Mouse (Mus musculus) limb, embryonic 14.5 days (tissue): ENCODE measurements around the gene Gm20388. TPM values are rescaled to one million over a fixed set of nuclear protein-coding genes. Genes with fewer than 3 reads are reported as not detected.
A peak's percentile ranks its signal among the peaks of the same experiment; 100 is the strongest.

Source experiments
- ATAC-seq: fragments of 200-750 bp; cut with Nextera tagmentation; 2 replicates; pipeline ENCODE4 v1.8.0; 2017; ENCODE audit warnings: low read depth, moderate number of reproducible peaks, moderate TSS enrichment; ENCODE audit not compliant: low FRiP score
- DNase-seq: peaks from one replicate; pipeline ENCODE4 v3.0.0-alpha.2; 2015; ENCODE audit warnings: low spot score
- H3K27ac ChIP-seq: fragments of 300-500 bp; sonication (generic); replicated peaks from 2 replicates; pipeline ENCODE4 v1.5.1; 2014; ENCODE audit warnings: low read depth, mild to moderate bottlenecking, low read length, moderate library complexity, mixed read lengths
- H3K27me3 ChIP-seq: fragments of 300-500 bp; sonication (generic); 2 replicates; pipeline ENCODE4 v1.6.1; 2014; ENCODE audit warnings: low read length, mixed read lengths; ENCODE audit not compliant: control insufficient read depth, insufficient read depth
- H3K36me3 ChIP-seq: fragments of 300-500 bp; sonication (generic); 2 replicates; pipeline ENCODE4 v1.6.1; 2014; ENCODE audit warnings: mild to moderate bottlenecking, low read length, moderate library complexity, mixed read lengths; ENCODE audit not compliant: control insufficient read depth, insufficient read depth
- H3K4me1 ChIP-seq: fragments of 300-500 bp; sonication (generic); 2 replicates; pipeline ENCODE4 v1.6.1; 2014; ENCODE audit warnings: antibody characterized with exemption, low read length, mixed read lengths; ENCODE audit not compliant: control insufficient read depth, insufficient read depth
- H3K4me2 ChIP-seq: fragments of 300-500 bp; sonication (generic); replicated peaks from 2 replicates; pipeline ENCODE4 v1.6.1; 2014; ENCODE audit warnings: low read depth, mild to moderate bottlenecking, low read length, moderate library complexity; ENCODE audit not compliant: severe bottlenecking
- H3K4me3 ChIP-seq: fragments of 300-500 bp; sonication (generic); replicated peaks from 2 replicates; pipeline ENCODE4 v1.5.1; 2014; ENCODE audit warnings: low read length
- H3K9ac ChIP-seq: fragments of 300-500 bp; sonication (generic); 2 replicates; pipeline ENCODE4 v1.6.1; 2014; ENCODE audit warnings: mild to moderate bottlenecking, low read depth, low read length, moderate library complexity; ENCODE audit not compliant: severe bottlenecking
- H3K9me3 ChIP-seq: fragments of 300-500 bp; sonication (generic); 2 replicates; pipeline ENCODE4 v1.6.1; 2016; ENCODE audit warnings: low read length; ENCODE audit not compliant: control insufficient read depth
- POLR2A ChIP-seq: fragments of 200-500 bp; IDR thresholded peaks from 2 replicates; pipeline ENCODE4 v1.8.0; 2012; ENCODE audit warnings: inconsistent platforms, mild to moderate bottlenecking, moderate library complexity, borderline replicate concordance; ENCODE audit not compliant: insufficient read depth, insufficient read length; ENCODE audit errors: extremely low read depth
- WGBS: fragments of 180-500 bp; shearing (Covaris S2); extraction: QIAGEN DNeasy Blood & Tissue Kit; methylation state at CpG from one replicate; pipeline ENCODE4 v1.1.7; 2014; 5-methylcytosine and 5-hydroxymethylcytosine counted together
- polyA plus RNA-seq, 2 experiments: library from polyadenylated mRNA; depleted of rRNA in 1 of 2; stranded (reverse) in 1 of 2; unstranded in 1 of 2; fragments of >200 nt; fragmentation: Nextera tagmentation in 1 of 2; extraction: Ambion mirVana in 1 of 2; gene quantifications; 2 replicates each; pipeline versions ENCODE4 v1.2.1 to v1.2.3; 2012 to 2014

Gm20388 gene
- polyA plus RNA-seq, 2 experiments, result 1.9 to 49.9 TPM

DNA sequence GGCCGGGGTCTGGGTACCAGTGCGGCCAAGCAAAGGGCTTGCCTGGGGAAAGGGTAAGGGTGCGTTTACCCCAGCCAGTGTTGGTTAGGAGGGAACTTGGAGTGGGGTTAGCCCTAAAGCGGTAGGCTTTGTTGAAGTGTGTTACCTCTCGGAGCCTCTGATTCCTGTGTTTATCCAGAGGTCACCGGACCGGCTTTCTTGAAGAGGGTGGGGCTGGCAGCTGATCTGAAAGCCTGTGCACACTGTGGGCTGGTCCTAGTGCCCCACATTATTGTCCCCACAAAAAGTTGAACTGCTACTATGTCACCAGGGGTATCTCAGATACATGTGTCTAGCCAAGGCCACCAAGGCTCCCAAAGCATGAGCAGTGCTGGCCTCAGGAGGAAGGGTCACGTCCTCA is 2328.1 kb downstream of the Gm20388 start:
- Histone ChIP-seq H3K4me1 (peaks cover 6% of the 10 kb centered on the region), H3K9ac (no peak overlapping the region), H3K4me2 (no peak overlapping the region), H3K4me3 (no peak overlapping the region), H3K27ac (no peak overlapping the region), H3K27me3 (no peaks in the 10 kb centered on the region), H3K9me3 (no peaks in the 10 kb centered on the region), H3K36me3 (no peaks in the 10 kb centered on the region)
- no peak for DNase-seq
- TF ChIP-seq POLR2A, result no peak
- 64% methylated on average over 8 of the region's 8 CpGs for WGBS
- no peak for ATAC-seq

DNA sequence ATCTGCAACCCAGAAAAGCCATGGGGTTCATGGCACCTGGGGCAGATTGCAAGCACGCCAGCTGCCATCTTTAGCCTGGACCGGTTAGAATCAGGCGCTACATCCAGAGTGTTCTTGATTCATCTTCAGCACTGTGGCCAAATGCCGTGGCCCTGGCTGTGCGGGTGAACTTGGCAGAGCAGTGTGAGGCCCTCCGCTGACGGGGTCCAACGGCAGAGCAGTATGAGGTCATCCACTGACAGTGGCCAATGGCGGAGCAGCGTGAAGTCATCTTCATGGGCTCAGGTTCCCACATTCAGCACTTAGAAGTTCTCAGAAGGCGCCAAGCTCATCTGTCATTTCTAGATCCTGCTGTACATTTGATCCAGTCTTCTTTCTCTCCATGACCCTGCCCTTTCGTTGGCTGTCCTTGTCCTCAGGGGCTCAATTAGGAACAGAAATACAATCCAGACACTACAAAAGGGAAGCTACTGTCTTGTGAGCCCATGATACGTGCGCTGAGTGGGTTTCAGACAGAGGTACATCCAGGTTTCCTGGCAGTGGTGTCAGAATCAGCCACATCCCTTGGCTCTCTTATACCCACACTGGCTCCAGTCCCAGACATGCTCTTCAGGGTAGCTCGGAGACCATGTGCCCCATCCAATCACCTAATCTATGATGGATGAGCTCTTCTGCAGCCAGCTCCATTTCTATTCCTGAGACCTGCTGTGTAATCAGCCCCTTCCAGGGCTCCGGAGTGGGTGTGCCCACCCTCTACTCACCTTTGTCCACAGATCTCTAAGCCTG is 2329.8 kb downstream of the Gm20388 start:
- no peaks in the 10 kb centered on the region for H3K27me3 ChIP-seq
- no peak for DNase-seq
- 90% methylated on average over 16 of the region's 16 CpGs for WGBS
- H3K4me2 ChIP-seq, result no peak overlapping the region
- no peak; the same call in 1 of the 2 replicates for ATAC-seq
- no peaks in the 10 kb centered on the region for H3K36me3 ChIP-seq
- no peak overlapping the region for H3K27ac ChIP-seq
- no peak overlapping the region for H3K4me3 ChIP-seq
- TF ChIP-seq POLR2A, result no peak
- H3K9me3 ChIP-seq, result no peaks in the 10 kb centered on the region
- H3K4me1 ChIP-seq, result peaks cover under 1% of the 10 kb centered on the region; the same call in 1 of the 2 replicates
- H3K9ac ChIP-seq, result no peak overlapping the region

DNA sequence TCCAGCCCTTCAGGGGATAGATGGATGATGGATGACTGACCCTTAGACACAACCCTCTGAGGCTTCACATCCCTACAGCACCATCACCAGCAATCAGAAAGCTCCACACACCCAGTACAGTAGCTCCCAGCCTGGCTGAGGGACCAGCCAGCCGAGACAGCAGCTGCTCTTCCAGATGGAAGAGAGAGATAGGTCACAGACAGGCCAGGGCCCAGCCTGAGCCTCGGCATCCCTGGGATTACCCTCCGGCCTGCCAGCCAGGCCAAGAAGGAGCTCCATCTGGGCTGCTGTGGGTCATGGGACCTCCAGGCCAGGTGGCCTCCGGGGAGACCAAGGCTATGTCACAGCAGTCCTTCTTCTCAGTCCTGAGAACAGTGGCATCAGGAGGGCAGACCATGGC is 2332.7 kb downstream of the Gm20388 start:
- ATAC-seq, result no peak
- WGBS, result 69% methylated on average over 4 of the region's 4 CpGs
- Histone ChIP-seq H3K9ac (no peak overlapping the region), H3K27ac (no peak overlapping the region), H3K4me2 (no peak overlapping the region), H3K27me3 (no peaks in the 10 kb centered on the region), H3K9me3 (no peaks in the 10 kb centered on the region), H3K4me3 (no peak overlapping the region), H3K4me1 (peaks cover 23% of the 10 kb centered on the region), H3K36me3 (no peaks in the 10 kb centered on the region)
- DNase-seq, result no peak
- TF ChIP-seq POLR2A, result no peak

DNA sequence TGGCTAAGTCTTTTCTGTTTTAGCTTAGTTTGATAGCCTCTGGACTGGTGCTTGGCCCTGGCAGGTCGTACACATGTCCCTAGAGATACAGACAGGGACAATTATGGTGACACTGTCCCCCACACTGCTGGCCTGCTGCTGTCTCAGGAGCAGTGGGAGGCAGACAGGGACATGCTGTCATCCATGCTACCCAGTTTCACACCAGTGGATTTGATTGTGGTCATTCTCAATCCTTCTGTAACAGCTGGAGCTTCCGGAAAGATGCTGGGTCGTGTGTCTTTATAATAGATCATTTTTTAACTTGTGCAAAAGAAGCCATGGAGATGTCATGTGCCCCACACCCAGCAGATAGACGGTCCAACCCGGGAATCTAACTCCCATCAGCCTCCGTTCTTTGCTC is 2334.5 kb downstream of the Gm20388 start:
- Histone ChIP-seq H3K9ac (no peak overlapping the region; the same call in 1 of the 2 replicates), H3K4me2 (no peak overlapping the region), H3K9me3 (no peaks in the 10 kb centered on the region), H3K27me3 (no peaks in the 10 kb centered on the region), H3K36me3 (no peaks in the 10 kb centered on the region), H3K27ac (peak overlapping the region; percentile 81; the same call in 1 of the 2 replicates), H3K4me3 (no peak overlapping the region), H3K4me1 (peaks cover 23% of the 10 kb centered on the region)
- 84% methylated on average over 6 of the region's 6 CpGs for WGBS
- DNase-seq (no peak), ATAC-seq (no peak)
- no peak for TF ChIP-seq POLR2A

DNA sequence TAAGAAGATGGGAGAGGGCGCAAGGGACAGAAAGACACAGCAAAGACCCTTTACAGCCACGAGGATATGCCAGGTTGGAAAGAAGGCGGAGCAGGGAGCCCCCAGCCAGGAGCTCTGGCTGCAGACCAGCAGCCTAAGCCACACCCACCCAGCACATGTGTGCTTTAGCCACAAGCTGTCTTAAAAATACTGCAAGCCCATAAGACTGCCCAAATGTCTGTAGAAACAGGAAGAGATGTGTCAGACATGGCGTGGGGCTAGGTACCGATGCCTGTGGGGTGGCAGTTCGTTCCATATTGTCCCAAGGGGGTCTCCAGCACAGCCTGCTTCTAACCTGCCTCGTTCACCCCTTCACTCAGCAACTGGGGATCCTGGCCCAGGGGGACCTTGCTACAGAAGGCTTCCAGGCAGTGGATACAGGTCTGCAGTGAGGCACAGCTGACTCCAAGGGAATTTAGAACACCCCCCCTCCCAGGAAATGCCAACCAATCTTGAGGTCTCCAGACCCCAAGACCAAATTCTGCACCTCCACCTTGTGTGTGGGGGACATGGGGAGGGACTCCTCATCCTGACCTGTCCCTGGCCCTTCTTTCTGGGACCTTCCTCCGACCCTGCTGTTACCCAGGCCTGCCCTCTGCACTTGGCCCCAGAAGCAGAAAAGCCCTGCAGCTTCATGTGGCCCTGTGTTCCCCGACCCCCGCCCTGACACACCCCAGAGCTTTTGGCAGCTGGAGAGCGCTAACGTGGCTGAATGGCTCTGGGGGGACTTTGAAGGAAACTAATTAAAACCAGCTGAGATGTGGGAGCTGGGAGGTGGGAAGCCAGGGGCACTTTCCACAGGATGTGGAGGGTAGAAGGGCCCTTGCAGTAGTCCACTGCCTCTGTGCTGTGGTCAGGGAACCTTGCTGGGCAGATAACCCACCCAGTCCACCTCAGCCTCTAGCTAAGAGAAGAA is 2335.9 kb downstream of the Gm20388 start:
- DNase-seq, result peak; percentile 82
- H3K4me3 ChIP-seq, result no peak overlapping the region
- H3K4me1 ChIP-seq, result peaks cover 23% of the 10 kb centered on the region
- peak overlapping the region; percentile 45 for H3K4me2 ChIP-seq
- ATAC-seq, result peak; percentile 81
- no peaks in the 10 kb centered on the region for H3K9me3 ChIP-seq
- no peak overlapping the region for H3K9ac ChIP-seq
- no peaks in the 10 kb centered on the region for H3K27me3 ChIP-seq
- peak overlapping the region; percentile 81 for H3K27ac ChIP-seq
- TF ChIP-seq POLR2A, result no peak
- no peaks in the 10 kb centered on the region for H3K36me3 ChIP-seq
- 12% methylated on average over 12 of the region's 12 CpGs for WGBS
